Mouse (Mus musculus): ENCODE measurements around the gene Cwc25.
A peak's percentile ranks its signal among the peaks of the same experiment; 100 is the strongest.
"Not testable (repeated sequence)": the region's sequence is repeated elsewhere in the genome, so short reads cannot be mapped to it uniquely, and the experiment has no call there.

Gene Cwc25

GRCm38 (mm10) chr11:97771410-97771809, 5.1 kb upstream of the Cwc25 start:
- no peak for DNase-seq

- DNase-seq: no peak
Observed at GRCm38 (mm10) chr11:97769704-97770103, 3.3 kb upstream of the Cwc25 start.

GRCm38 (mm10) chr11:97761638-97762037, 4.7 kb downstream of the Cwc25 start:
- no peak for DNase-seq

- no peak for DNase-seq
Observed at GRCm38 (mm10) chr11:97758942-97759341, 7.4 kb downstream of the Cwc25 start.

- DNase-seq: no peak
Observed at GRCm38 (mm10) chr11:97758125-97758524, 8.2 kb downstream of the Cwc25 start.

GRCm38 (mm10) chr11:97753277-97753676, 13.1 kb downstream of the Cwc25 start:
- no peak for DNase-seq

GRCm38 (mm10) chr11:97748496-97748895, 17.9 kb downstream of the Cwc25 start:
- no peak for DNase-seq

- DNase-seq: no peak
Observed at GRCm38 (mm10) chr11:97747773-97748172, 18.6 kb downstream of the Cwc25 start.

- no peak for DNase-seq
Observed at GRCm38 (mm10) chr11:97745331-97745721, 21.0 kb downstream of the Cwc25 start.

GRCm38 (mm10) chr11:97744718-97745330, 21.5 kb downstream of the Cwc25 start:
- DNase-seq: peak; percentile 99

GRCm38 (mm10) chr11:97744063-97744717, 22.2 kb downstream of the Cwc25 start, which contains the start of gene Pip4k2b:
Gene Pip4k2b, minus strand, starts transcription at chr11:97744704.
- peak; percentile 52 for DNase-seq

- no peak for DNase-seq
Observed at GRCm38 (mm10) chr11:97743423-97743822, 22.9 kb downstream of the Cwc25 start.

GRCm38 (mm10) chr11:97742591-97742990, 23.8 kb downstream of the Cwc25 start:
- DNase-seq: no peak

- DNase-seq: no peak
Observed at GRCm38 (mm10) chr11:97742157-97742556, 24.2 kb downstream of the Cwc25 start.

GRCm38 (mm10) chr11:97740190-97740589, 26.2 kb downstream of the Cwc25 start:
- DNase-seq: no peak

GRCm38 (mm10) chr11:97739155-97739554, 27.2 kb downstream of the Cwc25 start:
- DNase-seq: no peak

- DNase-seq: no peak
Observed at GRCm38 (mm10) chr11:97738703-97739102, 27.7 kb downstream of the Cwc25 start.

- DNase-seq: no peak
Observed at GRCm38 (mm10) chr11:97737600-97737999, 28.8 kb downstream of the Cwc25 start.

GRCm38 (mm10) chr11:97736645-97737044, 29.7 kb downstream of the Cwc25 start:
- DNase-seq: no peak

GRCm38 (mm10) chr11:97734810-97735209, 31.5 kb downstream of the Cwc25 start:
- not testable (repeated sequence) for DNase-seq

- no peak for DNase-seq
Observed at GRCm38 (mm10) chr11:97733689-97734088, 32.7 kb downstream of the Cwc25 start.

GRCm38 (mm10) chr11:97728730-97729129, 37.6 kb downstream of the Cwc25 start:
- DNase-seq: no peak

GRCm38 (mm10) chr11:97728311-97728710, 38.0 kb downstream of the Cwc25 start:
- no peak for DNase-seq

GRCm38 (mm10) chr11:97723709-97724108, 42.6 kb downstream of the Cwc25 start:
- DNase-seq: no peak

- no peak for DNase-seq
Observed at GRCm38 (mm10) chr11:97721338-97721737, 45.0 kb downstream of the Cwc25 start.
